Mouse (Mus musculus) liver, embryonic 14.5 days (tissue): ENCODE results near the gene Rpgr.

Experiments
- CTCF ChIP-seq: IDR thresholded peaks from 2 replicates; pipeline ENCODE4 v1.5.1; 2016; ENCODE audit warnings: antibody characterized with exemption, low read depth, control low read depth
- EP300 ChIP-seq: IDR thresholded peaks from 2 replicates; pipeline ENCODE4 v1.6.1; 2016; ENCODE audit warnings: antibody characterized with exemption, low read depth

- TF ChIP-seq EP300 (no peak), CTCF (no peak)
These were observed 10.8 kb downstream of the Rpgr start for GRCm38 (mm10) chrX:10205937-10206336.
